Mouse (Mus musculus) c-Kit-positive CD71-negative TER-119-negative erythroid progenitor cells, embryonic 14.5 days (primary cell): ENCODE data around the gene Krt19.

Experiments
- DNase-seq: peaks from one replicate; pipeline ENCODE4 v3.0.0-alpha.2; 2013; ENCODE audit warnings: low read depth

The Krt19 gene

DNA sequence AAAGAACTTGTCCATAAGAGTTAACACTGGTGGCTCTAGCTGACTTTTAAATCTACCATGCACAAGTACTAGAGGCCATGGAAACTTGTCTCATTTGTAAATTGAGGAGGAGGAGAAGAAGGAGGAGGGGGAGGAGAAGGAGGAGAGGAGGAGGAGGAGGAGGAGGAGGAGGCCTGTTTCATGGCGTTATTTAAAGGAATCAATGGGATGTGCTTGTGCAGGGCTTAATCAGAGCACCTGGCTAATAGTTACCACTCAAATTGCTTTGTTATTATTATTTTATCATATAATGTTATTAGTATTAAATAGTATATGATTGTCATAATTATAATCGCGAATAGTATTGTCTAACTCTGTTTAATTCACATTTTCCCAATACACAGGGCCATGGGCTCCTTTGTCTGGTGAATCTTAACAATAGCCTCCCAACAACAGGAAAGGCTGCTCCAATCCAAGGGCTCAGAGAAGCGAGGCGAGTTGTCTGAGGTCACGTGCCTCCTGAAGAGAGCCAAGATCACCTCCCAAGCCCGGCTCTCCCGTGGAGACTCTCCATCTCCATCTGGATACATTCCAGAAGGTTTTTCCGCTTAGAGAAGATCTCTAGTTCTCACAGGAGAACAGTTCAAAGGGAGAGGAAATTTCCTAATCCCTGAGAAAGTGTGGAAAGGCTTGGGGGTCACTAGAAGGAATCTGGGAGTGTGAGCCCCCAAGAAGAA, at the start of gene Krt19:
TSS of gene Krt19 (minus strand) at position 51 of the 716 bp plus-strand sequence.
- DNase-seq, result no peak

DNA sequence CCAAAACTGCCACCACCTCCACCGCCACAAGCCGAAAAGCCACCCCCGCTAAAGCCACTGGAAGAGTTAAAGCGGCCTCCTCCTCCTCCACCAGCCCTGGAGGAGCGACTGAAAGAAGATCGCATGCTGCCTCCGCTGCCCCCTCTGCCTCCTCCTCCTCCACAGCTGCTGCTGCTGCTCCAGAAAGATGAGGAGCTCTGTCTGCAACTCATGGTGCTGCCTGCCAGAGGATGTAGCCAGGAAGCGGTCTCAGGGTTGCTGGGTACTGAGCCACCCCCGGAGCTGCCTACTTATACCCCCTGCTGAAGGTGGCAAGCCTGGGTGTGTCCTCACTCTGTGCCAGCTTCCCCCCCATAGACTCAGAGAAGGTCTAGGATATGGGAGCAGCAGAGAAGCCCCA, 44.5 kb upstream of the Krt19 start, which contains the start of gene Krt9:
TSS of gene Krt9 (minus strand) at position 255 of the 400 bp plus-strand sequence.
- DNase-seq, result no peak

DNA sequence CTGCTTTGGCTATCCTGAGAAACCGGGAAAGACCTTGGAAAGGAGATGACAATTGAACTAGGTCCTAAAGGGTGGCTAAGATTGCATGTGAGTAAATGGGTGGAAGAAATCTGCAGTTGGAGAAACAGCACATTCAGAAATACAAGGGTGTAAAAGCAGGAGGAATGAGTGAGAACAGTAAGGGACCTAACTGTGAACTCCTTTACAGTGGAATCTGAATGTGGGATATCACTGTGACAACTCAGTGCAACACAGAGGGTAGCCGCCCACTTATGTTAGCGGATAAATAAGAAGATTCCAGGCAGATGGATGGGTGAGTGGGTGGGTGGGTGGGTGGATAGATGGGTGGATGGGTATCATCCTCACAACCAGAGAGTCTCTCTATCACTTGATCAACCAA, 43.4 kb upstream of the Krt19 start:
- no peak for DNase-seq

DNA sequence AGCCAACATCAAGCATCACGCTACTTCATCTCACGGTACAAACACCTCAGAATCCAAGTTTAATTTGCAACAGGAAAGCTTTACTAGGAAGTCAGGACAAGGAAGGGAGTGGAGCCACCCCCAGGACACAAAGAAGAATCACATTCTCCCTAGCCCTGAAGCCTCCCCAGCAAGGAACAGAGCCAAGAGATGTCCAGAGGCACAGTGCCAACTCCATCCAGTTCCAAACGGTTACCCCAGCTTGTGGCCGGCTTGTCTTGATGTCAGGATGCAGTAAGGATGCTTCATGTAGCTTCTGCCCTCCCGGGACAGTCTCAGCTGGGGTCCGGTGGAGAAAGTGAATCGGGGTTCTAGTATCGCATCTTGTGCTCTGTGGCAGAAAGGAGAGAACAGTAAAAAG, 38.3 kb upstream of the Krt19 start:
- no peak for DNase-seq

DNA sequence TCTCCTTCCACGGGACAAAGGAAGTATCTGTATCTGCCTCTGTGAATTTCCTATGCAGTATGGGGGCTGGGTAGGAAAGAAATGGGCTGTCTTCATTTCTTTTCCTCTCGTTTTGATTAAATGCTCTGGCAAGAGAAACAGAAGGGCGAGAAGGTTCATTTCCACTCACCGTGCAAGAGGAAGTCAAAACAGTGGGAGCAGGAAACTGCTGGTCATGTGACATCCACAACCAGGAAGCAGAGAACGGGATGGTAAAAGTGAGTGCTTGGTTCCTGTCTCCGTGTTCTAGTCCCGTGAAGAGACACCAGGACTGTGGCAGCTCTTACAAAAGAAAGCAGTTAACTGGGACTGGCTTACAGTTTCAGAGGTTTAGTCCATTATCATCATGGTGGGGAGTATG, 33.3 kb upstream of the Krt19 start:
- DNase-seq, result no peak

DNA sequence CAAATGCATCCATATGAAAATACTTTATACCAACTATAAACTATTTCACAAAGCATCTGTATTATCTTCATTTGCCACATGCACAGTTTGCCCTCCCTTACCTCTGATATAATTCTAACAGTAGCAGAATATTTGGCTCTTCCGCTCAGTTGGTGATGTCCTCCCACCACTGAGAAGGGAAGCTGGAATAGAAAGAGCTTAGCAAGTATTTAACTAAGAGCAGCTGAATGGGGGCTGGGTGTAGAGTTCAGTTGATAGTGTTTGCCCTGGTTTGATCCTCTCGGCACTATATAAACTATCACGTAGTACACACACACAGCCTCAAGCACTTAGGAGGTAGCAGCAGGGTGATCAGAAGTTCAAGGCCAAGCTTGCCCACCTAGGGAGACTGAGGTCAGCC, 30.8 kb upstream of the Krt19 start:
- no peak for DNase-seq

DNA sequence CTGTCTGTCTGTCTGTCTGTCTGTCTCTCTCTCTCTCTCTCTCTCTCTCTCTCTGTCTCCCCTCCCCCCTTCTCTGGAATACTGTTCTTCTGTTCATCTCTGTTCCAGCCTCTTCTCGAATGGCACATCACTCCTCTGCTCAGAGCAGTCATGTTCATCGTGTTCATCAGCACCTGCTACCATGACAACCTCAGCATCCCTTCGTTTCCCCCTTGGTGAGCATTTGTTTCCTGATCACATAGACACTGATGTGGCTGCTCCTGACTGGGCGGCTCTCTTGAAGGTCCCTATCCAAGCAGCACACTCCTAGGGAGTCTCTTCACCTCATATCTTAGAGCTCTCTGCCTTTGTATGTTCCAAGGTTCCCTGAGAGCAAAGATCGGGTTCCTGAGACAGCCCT, 29.8 kb upstream of the Krt19 start:
- no peak for DNase-seq

DNA sequence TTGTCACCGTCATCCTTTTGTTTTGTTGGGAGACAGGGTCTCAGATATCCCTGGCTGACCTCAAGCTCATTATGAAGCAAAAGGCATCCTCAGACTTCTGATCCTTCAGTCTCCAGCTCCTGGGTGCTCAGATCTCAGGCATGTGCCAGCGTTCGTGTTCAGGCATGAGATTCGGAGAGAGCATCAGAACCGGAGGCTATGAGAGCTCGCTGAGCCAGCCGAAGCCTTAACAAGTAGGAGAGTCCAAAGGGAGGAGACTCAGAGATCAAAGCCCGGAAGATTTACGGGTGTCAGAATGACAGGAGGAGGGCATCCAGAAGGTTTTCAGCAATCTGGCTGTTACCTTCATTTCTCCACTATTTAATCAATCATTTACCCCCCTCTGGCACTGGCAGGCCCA, 28.3 kb upstream of the Krt19 start:
- DNase-seq, result no peak

DNA sequence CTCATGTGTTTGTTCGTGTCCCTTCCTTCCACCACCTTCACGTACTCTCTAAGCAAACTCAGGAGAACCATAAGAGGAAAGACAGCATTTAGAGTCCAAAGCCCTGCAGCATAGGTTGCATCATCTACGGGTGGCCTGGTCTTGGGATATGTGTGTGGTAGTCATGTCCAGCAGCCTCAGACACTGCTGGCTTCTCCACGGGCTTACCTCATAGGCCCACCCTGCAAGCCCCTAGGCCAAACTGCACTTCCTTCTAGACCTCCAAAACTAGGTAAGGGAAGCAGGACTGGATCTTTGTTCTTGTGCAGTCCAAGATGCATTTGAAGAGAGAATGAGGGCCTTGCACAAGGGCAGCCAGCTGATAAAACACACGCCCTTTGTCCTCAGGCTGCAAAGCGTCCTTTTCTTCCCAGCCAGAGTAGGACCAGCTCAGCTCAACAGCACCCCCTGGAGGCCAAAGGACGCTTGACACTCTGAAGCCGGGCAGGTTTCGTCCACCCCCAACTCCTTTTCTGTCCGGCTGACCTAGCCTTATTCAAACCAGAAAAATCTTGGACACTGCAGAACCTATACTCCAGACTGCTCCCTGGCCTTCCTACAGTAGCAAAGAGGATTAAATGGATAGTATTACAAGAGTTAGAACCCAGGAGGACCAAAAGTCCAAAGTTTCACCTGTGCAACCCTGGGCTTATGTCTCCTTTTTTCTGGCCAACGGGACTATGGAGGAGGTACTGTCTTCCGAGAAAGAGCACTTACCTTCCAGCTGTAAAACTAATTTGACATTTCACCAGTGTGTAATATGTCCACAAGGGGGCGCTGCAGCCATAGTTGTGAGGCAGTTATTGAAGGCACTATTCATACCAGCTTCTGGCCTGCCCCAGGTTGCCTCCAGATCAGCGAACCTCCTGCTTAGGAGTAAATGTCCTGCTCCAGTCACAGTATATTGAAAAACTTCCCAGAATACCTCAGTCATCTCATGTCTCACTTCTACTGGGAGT, 20.6 kb upstream of the Krt19 start:
- peak; percentile 47 for DNase-seq

DNA sequence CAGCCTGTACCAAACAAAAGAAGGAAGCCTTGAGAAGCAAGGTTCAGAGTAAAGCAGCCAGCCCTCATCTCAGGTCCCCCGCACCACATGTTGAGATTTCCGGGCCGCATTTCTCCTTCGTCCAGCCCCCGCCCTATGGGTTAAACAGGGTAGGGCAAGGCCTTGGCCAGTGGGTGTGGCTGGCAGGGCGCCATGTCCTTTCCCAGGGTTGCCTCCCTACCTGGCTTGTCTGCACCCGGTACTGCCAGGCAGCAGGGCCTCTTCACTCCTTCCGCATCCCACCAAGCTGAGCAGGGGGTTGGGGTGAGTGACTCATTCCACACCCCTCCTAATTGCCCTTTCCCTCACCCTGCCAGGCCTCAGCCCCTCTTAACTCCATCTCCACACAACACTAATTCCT, 19.6 kb upstream of the Krt19 start:
- DNase-seq, result no peak

DNA sequence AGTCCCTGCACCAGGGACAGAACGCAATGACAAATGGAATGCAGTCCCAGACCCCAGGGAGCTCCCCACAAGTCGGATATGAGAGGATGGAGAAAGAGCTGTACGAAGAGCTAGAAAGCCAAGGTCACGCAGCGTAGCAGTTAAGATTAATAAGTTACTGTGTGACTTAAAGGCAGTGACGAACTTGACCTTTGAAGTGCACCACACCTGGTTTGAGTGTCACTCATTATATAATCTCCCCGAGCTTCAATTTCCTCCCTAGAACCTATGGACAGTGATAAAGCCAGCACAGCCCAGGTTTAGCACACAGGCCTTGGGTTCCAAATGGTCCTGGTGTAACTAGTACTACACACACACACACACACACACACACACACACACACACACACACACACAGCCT, 15.9 kb upstream of the Krt19 start:
- no peak for DNase-seq

DNA sequence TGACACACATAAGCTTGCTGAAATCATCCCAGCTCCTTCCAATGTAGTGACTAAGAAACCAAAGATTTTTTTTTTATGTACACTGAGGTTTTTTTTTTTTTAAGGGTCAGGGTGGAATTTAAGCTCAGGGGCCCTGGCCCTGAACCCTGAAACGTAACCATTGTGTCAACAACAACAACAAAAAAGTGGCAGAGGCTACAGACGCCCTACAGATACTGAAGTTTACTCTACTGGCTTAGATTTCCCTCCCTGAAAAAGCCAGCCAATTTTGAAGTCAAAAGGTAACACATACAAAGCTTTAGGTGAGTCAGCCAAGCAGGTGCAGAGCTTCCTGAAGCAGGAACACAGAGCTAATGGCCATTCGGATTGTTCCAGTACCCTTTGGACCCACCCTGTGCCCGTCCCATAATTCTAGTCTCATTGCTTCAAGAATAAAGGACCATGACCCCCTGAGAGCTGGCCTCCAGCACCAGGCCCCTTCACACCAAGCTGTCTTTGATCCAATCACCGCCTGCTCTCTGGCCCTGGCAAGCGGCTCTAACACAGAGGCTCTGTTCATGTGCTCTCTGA, 9.5 kb upstream of the Krt19 start:
- no peak for DNase-seq

DNA sequence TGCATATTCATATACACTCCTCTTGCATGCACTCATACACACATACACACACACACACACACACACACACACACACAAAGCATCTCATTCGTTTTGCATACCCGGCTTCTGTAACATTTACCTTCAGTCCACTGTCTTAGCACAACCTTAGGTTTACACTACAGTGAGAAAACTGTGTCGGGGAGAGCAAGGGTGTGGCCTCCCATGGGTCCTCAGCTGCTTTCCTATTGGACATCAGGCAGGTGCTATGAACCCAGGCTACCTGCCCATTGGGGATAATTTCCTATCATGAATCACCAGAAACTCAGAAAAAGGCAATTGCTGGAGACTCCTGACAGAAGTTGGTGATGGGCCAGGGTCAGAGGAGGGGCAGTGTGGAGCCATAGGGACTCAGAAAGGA, 8.9 kb upstream of the Krt19 start:
- DNase-seq, result no peak

DNA sequence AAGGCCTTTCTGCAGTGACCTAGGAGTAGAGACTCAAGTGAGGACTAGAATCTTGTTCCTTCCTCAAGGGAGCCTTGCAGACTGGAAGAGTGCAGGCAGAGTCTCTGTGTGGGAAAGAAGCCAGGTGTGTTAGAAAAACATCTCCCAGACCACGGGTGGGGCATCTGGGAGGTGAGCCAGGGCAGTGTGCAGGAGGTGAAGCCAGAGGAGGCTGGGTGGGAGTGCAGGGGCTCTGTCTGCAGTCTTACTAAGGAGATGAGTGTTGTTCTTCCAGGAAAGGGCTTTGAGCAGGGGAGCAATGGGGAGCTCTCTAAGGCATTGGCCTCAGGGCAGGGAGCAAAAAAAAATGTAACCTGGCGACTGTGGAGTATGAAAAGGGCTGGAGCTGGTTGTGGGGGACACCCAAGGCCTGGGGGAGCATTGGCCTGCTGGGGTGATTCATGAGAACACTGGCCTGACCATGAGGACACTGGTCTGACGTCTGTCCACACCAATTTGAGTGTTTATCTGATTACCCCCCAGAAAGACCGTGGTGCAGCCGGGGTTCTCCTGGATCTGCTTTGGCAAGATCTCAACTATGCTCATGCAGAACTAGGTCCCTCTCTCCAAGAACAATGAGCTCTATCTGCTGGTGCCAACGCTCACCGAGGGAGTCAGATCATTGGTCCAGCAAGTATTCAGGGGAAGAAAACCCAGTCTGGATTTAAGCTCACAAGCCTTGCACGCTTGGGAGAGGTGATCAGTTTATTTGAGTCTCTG, 7.2 kb upstream of the Krt19 start:
- no peak for DNase-seq

DNA sequence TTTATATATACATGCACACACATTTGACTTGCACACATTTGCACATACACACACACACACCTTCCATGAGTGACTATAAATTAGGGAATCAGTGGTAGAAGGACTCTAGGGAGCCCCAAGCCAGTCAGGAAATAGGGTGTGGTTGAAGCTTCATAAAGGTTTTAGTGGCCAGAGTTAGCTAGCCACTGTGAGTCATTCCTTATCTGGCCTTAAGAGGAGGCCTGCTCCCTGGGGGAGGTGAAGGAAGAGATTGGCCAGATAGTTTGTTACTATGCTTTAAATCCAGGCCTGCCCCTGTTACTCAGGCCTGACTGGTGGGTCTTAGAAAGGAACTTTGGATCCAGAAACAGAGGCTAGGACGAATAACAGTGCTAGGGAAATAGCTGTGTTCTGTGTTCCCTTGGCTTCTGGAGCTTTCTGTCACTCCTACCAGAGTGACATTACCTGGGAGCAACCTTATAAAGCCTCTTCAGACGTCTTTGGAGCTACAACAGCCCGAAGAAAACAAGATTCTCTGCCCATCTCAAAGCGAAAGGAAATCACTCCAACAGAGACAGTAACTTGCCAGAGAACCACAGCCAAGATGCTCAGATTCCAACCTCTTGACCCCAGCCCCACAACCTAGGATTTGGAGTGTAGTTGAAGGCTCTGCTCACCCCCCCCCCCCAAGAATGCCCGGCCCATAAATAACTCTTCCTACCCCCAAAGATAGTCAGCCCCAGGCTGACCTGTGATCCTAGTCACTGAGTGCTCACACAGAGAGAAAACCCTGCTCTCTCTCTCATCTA, 705 bp downstream of the Krt19 start:
- DNase-seq, result no peak

DNA sequence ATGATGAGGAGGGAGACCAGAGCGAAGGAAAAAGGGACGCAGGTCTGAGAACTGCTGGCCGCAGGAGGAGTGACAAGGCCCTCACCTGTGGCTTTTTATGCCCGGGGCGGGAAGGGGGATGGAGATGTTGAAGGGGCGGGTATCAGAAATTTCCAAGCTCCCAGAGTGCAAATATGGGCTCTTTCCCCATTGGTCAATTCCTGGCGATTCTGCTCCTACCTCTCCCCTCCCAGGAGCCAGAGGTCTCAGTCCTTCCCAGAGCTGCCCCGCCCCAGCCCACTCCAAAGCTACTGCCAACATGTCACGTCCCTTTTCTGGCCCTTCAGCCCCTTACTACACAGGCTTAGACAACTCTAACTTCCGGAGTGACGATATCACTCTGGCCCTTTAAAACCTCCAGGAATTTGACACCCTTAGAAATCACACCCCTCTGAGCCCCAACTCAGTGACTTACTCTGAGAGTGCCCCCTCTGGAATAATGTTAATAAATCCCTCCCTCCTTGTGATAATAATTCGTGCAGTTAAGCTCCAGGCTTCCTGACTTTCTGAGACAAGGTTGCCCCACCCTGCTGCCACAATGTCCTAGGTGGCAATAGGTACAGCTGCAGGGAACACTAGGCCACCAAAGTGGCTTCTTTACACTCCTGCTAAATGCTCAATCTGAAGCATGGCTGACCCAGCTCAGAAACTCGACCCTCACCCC, 2.5 kb downstream of the Krt19 start:
- DNase-seq, result no peak

DNA sequence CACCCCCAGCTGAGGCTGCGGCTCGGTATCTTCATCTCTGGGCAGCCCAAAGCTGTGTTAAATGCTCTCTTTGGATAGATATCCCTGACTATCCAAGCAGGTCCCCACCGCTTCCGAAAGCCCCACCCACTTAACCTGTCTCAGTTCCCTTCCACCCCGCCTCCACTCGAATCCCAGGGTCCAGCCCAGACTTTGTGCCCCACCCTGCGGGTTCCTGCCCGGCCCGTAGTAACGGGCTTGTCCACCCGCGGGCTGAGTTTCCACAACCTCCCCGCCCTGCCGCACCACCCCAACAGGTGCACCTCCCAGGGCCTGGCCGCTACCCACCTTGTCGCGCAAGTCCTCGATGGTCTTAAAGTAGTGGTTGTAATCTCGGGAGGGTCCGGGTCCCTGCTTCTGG, 3.4 kb downstream of the Krt19 start:
- DNase-seq, result no peak

DNA sequence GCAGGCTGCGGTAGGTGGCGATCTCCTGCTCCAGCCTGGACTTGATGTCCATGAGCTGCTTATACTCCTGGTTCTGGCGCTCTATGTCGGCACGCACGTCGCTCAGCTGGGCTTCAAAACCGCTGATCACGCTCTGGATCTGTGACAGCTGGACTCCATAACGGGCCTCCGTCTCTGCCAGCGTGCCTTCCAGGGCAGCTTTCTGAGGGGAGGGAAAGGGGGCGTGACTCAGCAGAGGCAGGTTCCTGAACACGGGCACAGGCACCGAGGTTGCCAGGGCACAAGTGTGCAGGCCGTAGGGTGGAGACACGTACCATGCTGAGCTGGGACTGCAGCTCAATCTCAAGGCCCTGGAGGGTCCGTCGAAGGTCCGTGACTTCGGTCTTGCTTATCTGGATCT, 7.5 kb downstream of the Krt19 start:
- DNase-seq, result no peak

DNA sequence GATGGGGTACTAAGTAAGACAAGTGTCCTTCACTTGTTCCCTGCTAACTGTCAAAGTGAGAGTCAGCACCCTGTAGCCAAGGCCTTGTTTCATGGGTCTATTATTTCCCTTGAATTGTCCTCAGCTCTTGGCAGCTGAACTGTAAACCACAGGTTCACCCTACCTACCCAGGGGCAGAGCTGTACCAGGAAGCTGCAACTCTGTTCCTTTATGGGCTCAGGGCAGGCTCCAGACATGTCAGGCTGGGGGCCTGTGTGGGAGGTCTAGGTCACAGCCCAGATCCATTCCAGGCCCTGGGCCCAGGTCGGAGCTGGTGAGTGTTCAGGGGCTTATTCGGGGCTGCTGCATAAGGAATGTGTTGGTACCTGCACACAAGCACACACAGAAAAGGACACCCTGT, 9.1 kb downstream of the Krt19 start:
- no peak for DNase-seq

DNA sequence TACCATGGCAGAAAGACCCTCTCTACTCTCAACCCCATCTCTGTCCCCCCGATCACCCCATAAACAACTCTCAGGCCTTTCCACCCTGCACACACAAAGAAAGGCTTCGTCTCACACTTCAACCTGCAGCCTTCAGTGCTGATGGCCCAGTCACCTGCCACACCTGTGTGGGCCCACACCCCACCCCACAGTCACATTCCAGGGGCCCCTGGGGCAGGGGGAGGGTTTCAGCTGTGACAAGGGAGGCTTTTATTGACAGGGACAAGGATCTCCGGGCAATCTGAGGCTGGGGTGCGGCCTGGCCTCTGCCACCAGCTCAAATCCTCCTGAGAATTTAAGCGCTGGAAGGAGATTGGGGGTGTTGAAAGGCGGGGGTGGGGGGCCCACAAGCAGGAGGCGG, 9.7 kb downstream of the Krt19 start:
- no peak for DNase-seq

DNA sequence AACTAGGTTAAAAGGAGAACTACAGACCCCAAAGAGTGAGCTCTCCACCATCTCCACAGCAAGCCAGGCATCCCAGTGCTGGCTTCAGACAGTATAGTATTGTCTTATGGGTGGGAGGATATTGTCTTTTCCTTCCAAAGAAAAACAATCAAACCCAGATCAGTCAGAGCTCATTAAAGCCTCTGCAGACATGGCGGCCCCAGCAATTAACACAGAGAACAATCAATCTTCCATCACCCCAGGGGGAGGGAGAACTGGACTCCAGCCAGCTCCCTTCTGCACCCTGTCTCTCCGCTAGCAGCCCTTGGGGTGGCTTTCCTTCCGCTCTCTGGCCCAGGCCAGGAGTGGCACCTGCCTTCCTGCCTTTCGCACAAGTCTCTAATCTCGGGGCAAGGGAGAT, 10.8 kb downstream of the Krt19 start:
- no peak for DNase-seq
